Mouse (Mus musculus): ENCODE measurements at regions not wholly inside any gene's neighbourhood (a gene's known extent, or its start where the extent isn't known, plus 50 kb on each side); places are given as distances from the start of the nearest gene placed in this dataset.
"Not testable (repeated sequence)": the region's sequence is repeated elsewhere in the genome, so short reads cannot be mapped to it uniquely, and the experiment has no call there.

DNA sequence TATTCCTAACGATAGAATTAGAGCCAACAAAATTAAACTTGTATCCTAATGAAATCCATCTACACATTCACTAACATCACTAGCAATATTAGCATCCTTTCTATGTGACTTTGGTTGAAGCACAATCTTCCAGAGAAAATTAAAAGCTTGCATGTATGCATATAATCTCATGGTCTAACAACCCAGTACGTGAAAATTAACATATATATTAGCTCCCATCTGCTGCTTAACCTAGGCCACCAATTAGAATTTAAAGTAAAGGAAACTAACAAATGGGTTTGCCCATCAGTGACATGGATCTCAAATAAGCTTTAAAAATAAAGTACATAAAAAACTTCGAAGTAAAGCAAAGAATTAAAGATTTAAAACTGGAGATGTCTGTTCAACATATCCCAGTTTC is 278.9 kb upstream of the Gm21293 start:
- no peak for DNase-seq (ENCODE audit: low spot score)

DNA sequence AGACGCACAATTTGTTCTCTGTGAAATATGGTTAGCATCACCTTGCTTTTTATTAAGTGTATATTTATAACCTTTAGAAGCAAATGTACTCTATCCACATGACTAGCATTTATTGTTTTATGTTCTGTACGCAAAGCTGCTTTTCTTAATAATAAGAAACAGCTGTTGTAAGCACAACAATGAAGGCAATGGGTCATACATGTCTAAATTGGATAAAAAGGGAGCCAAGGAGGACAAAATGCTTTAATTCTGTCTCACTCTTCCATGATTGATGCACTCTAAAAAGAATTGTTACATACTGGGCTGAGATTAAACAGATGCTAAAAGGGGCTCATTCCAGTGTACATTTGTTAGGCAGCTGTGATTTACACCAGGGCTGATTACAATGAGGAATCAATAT is 232.7 kb upstream of the Gm21293 start:
- DNase-seq (ENCODE audit: low spot score): no peak

DNA sequence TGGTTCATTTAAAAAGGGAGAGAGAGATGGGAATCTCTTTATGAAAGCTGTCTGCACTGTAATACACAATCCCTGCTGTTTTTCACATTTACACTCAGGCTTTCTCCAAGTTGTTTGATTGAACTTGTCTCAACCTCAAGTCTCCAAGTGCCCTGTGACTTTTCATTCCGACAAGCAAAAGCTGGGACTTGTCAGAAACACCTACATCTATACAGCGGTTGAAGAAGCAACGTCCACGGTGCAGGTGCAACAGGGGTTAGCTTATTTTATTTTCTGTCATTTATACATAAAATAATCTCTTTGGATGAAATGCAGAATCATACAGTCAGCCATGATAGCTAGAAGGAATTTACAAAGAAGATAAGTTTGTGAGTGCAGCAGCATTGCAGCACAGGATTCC is 184.6 kb upstream of the Gm21293 start:
- no peak for DNase-seq (ENCODE audit: low spot score)

GRCm38 (mm10) chr10:103976059-103976458 is 166.7 kb upstream of the Gm21293 start:
- no peak for DNase-seq (ENCODE audit: low spot score)

- DNase-seq (ENCODE audit: low spot score): no peak
These were observed 158.4 kb upstream of the Gm21293 start for GRCm38 (mm10) chr10:103984287-103984956.

DNA sequence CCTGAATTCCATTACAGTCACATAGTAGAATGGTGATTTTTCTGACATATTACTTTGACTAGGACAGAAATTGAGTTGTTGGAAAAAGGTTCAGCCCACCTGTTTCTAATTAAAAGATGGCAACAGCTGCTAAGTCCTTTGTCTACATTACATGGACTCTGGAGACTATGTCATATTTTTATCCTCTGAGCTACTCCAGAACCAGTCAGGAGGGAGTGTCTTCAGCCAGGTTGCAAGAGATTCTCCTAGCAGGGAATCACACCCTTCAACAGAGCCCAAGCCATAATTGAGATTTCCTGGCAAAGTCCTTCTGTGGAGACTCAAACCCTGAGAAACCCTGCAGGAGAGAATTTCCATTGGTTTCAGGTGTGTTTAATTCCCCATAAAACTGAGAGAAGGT is 123.2 kb upstream of the Gm21293 start:
- no peak for DNase-seq (ENCODE audit: low spot score)

GRCm38 (mm10) chr10:104021593-104021992 is 121.2 kb upstream of the Gm21293 start:
- no peak for DNase-seq (ENCODE audit: low spot score)

GRCm38 (mm10) chr10:104028162-104028561 is 114.6 kb upstream of the Gm21293 start:
- DNase-seq (ENCODE audit: low spot score): no peak

DNA sequence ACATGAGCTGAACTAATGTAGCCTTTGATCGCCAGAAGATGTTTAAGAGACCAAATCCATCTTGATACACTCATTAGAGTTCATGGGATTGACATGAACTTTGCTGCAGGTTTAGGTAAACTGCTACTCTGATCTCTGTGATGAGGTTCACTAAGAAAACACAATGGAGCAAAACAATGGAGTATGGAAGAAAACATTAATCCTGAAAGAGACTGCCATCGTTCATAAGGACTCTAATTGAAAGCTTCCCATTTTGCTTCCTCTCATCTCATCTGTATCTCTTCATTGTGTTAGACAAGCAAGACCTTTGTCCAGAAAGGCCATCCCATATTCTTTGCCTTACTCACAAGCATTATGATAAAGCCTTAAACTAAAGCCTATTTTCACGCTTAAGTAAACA is 110.0 kb upstream of the Gm21293 start:
- no peak for DNase-seq (ENCODE audit: low spot score)

- not testable (repeated sequence) for DNase-seq (ENCODE audit: low spot score)
These were observed 100.9 kb upstream of the Gm21293 start for GRCm38 (mm10) chr10:104041729-104042386.

- no peak for DNase-seq (ENCODE audit: low spot score)
These were observed 100.4 kb upstream of the Gm21293 start for GRCm38 (mm10) chr10:104042387-104042775.

- no peak for DNase-seq (ENCODE audit: low spot score)
These were observed 99.2 kb upstream of the Gm21293 start for GRCm38 (mm10) chr10:104043569-104043968.
